Mouse (Mus musculus) embryonic facial prominence, embryonic 13.5 days (tissue): ENCODE results near the gene Crisp4. TPM values are rescaled to one million over a fixed set of nuclear protein-coding genes. Genes with fewer than 3 reads are reported as not detected.

Experiments
- ATAC-seq: fragments of 200-750 bp; cut with Nextera tagmentation; 2 replicates; pipeline ENCODE4 v1.8.0; 2017; ENCODE audit warnings: low read depth; ENCODE audit not compliant: insufficient number of reproducible peaks, insufficient read depth, low FRiP score, low TSS enrichment
- H3K27ac ChIP-seq: fragments of 300-500 bp; sonication (generic); 2 replicates; pipeline ENCODE4 v1.5.1; 2015; ENCODE audit warnings: moderate library complexity, mild to moderate bottlenecking, inconsistent platforms
- H3K27me3 ChIP-seq: fragments of 300-500 bp; sonication (generic); 2 replicates; pipeline ENCODE4 v1.6.1; 2015; ENCODE audit warnings: mild to moderate bottlenecking, inconsistent platforms
- H3K36me3 ChIP-seq: fragments of 300-500 bp; sonication (generic); 2 replicates; pipeline ENCODE4 v1.6.1; 2015; ENCODE audit warnings: mild to moderate bottlenecking, inconsistent platforms
- H3K4me1 ChIP-seq: fragments of 300-500 bp; sonication (generic); 2 replicates; pipeline ENCODE4 v1.6.1; 2015; ENCODE audit warnings: inconsistent platforms
- H3K4me2 ChIP-seq: fragments of 300-500 bp; sonication (generic); 2 replicates; pipeline ENCODE4 v1.6.1; 2015; ENCODE audit warnings: moderate library complexity, mild to moderate bottlenecking, inconsistent platforms
- H3K4me3 ChIP-seq: fragments of 300-500 bp; sonication (generic); 2 replicates; pipeline ENCODE4 v1.5.1; 2015; ENCODE audit warnings: mild to moderate bottlenecking, inconsistent platforms
- H3K9ac ChIP-seq: fragments of 300-500 bp; sonication (generic); 2 replicates; pipeline ENCODE4 v1.6.1; 2015; ENCODE audit warnings: mild to moderate bottlenecking, inconsistent platforms
- H3K9me3 ChIP-seq: fragments of 300-500 bp; sonication (generic); 2 replicates; pipeline ENCODE4 v1.6.1; 2016; ENCODE audit warnings: inconsistent platforms
- WGBS: fragments of 180-500 bp; shearing (Covaris S2); methylation state at CpG from one replicate; pipeline ENCODE4 v1.1.7; 2015; ENCODE audit warnings: mixed read lengths; 5-methylcytosine and 5-hydroxymethylcytosine counted together
- polyA plus RNA-seq: library from polyadenylated mRNA; unstranded; fragments of >200 nt; fragmentation: Nextera tagmentation; extraction: Ambion mirVana; gene quantifications from 2 replicates; pipeline ENCODE4 v1.2.1, GENCODE M21; 2015

The Crisp4 gene
- not detected in 2 replicates for polyA plus RNA-seq

- no peak within 1 kb of the TSS for H3K9ac ChIP-seq
- 71% methylated on average over 3 of the region's 3 CpGs for WGBS
- no peaks in the 10 kb centered on the region for H3K4me1 ChIP-seq
- ATAC-seq: no peak
- no peaks in the 10 kb centered on the region for H3K27me3 ChIP-seq
- no peak within 1 kb of the TSS for H3K27ac ChIP-seq
- no peaks in the 10 kb centered on the region for H3K9me3 ChIP-seq
- no peak within 1 kb of the TSS for H3K4me2 ChIP-seq
- no peaks in the 10 kb centered on the region for H3K36me3 ChIP-seq
- no peak within 1 kb of the TSS for H3K4me3 ChIP-seq
These were observed at the start of gene Crisp4 for GRCm38 (mm10) chr1:18145802-18146201. Gene Crisp4 (minus strand): TSS chr1:18145902.

GRCm38 (mm10) chr1:18191719-18192118, 46.0 kb upstream of the Crisp4 start:
- Histone ChIP-seq H3K27ac (no peak overlapping the region), H3K9ac (no peak overlapping the region), H3K4me2 (no peak overlapping the region), H3K4me1 (no peaks in the 10 kb centered on the region), H3K9me3 (no peaks in the 10 kb centered on the region), H3K36me3 (no peaks in the 10 kb centered on the region), H3K27me3 (no peaks in the 10 kb centered on the region), H3K4me3 (no peak overlapping the region)
- ATAC-seq: no peak
- 50% methylated on average over 4 of the region's 4 CpGs for WGBS

GRCm38 (mm10) chr1:18190714-18191712, 45.3 kb upstream of the Crisp4 start:
- no peaks in the 10 kb centered on the region for H3K9me3 ChIP-seq
- 16% methylated on average over 1 of the region's 1 CpGs for WGBS
- no peak for ATAC-seq
- no peaks in the 10 kb centered on the region for H3K36me3 ChIP-seq
- no peak overlapping the region for H3K9ac ChIP-seq
- no peak overlapping the region for H3K4me2 ChIP-seq
- no peaks in the 10 kb centered on the region for H3K4me1 ChIP-seq
- H3K27me3 ChIP-seq: no peaks in the 10 kb centered on the region
- H3K4me3 ChIP-seq: no peak overlapping the region
- no peak overlapping the region for H3K27ac ChIP-seq

GRCm38 (mm10) chr1:18181167-18181566, 35.5 kb upstream of the Crisp4 start:
- Histone ChIP-seq H3K9ac (no peak overlapping the region), H3K27ac (no peak overlapping the region), H3K4me2 (no peak overlapping the region), H3K4me3 (no peak overlapping the region), H3K27me3 (no peaks in the 10 kb centered on the region), H3K4me1 (no peaks in the 10 kb centered on the region), H3K36me3 (no peaks in the 10 kb centered on the region), H3K9me3 (no peaks in the 10 kb centered on the region)
- 67% methylated on average over 3 of the region's 3 CpGs for WGBS
- ATAC-seq: no peak

GRCm38 (mm10) chr1:18170573-18170972, 24.9 kb upstream of the Crisp4 start:
- H3K9ac ChIP-seq: no peak overlapping the region
- H3K4me1 ChIP-seq: no peaks in the 10 kb centered on the region
- H3K36me3 ChIP-seq: no peaks in the 10 kb centered on the region
- 0 out of 2 replicates have a peak, but pooled peaks cover 2% of the 10 kb centered on the region for H3K9me3 ChIP-seq
- H3K4me3 ChIP-seq: no peak overlapping the region
- ATAC-seq: no peak
- no peak overlapping the region for H3K4me2 ChIP-seq
- H3K27ac ChIP-seq: no peak overlapping the region
- H3K27me3 ChIP-seq: no peaks in the 10 kb centered on the region
- WGBS: 70% methylated on average over 4 of the region's 4 CpGs

GRCm38 (mm10) chr1:18168261-18168660, 22.6 kb upstream of the Crisp4 start:
- no peaks in the 10 kb centered on the region for H3K36me3 ChIP-seq
- no peak for ATAC-seq
- 73% methylated on average over 1 of the region's 1 CpGs for whole genome bisulfite sequencing
- H3K27me3 ChIP-seq: no peaks in the 10 kb centered on the region
- H3K9ac ChIP-seq: no peak overlapping the region
- no peak overlapping the region for H3K4me2 ChIP-seq
- H3K4me3 ChIP-seq: no peak overlapping the region
- H3K9me3 ChIP-seq: 0 out of 2 replicates have a peak, but pooled peaks cover 2% of the 10 kb centered on the region
- no peaks in the 10 kb centered on the region for H3K4me1 ChIP-seq
- H3K27ac ChIP-seq: no peak overlapping the region

GRCm38 (mm10) chr1:18159082-18159481, 13.4 kb upstream of the Crisp4 start:
- ATAC-seq: no peak
- H3K4me1 ChIP-seq: no peaks in the 10 kb centered on the region
- no peak overlapping the region for H3K4me2 ChIP-seq
- H3K9me3 ChIP-seq: no peaks in the 10 kb centered on the region
- H3K4me3 ChIP-seq: no peak overlapping the region
- no peaks in the 10 kb centered on the region for H3K27me3 ChIP-seq
- WGBS: 86% methylated on average over 6 of the region's 6 CpGs
- no peaks in the 10 kb centered on the region for H3K36me3 ChIP-seq
- H3K9ac ChIP-seq: no peak overlapping the region
- H3K27ac ChIP-seq: no peak overlapping the region

- Histone ChIP-seq H3K36me3 (no peaks in the 10 kb centered on the region), H3K4me2 (no peak overlapping the region), H3K4me3 (no peak overlapping the region), H3K9ac (no peak overlapping the region), H3K27me3 (no peaks in the 10 kb centered on the region), H3K4me1 (no peaks in the 10 kb centered on the region), H3K9me3 (no peaks in the 10 kb centered on the region), H3K27ac (no peak overlapping the region)
- ATAC-seq: no peak
These were observed 2.5 kb upstream of the Crisp4 start for GRCm38 (mm10) chr1:18148211-18148610.

GRCm38 (mm10) chr1:18131691-18132090, 14.0 kb downstream of the Crisp4 start:
- H3K4me1 ChIP-seq: no peaks in the 10 kb centered on the region
- no peak for ATAC-seq
- no peaks in the 10 kb centered on the region for H3K27me3 ChIP-seq
- no peak overlapping the region for H3K4me2 ChIP-seq
- no peaks in the 10 kb centered on the region for H3K9me3 ChIP-seq
- WGBS: 55% methylated on average over 4 of the region's 4 CpGs
- no peak overlapping the region for H3K9ac ChIP-seq
- H3K36me3 ChIP-seq: no peaks in the 10 kb centered on the region
- H3K4me3 ChIP-seq: no peak overlapping the region
- H3K27ac ChIP-seq: no peak overlapping the region

GRCm38 (mm10) chr1:18129983-18130382, 15.7 kb downstream of the Crisp4 start:
- no peaks in the 10 kb centered on the region for H3K27me3 ChIP-seq
- H3K4me2 ChIP-seq: no peak overlapping the region
- H3K27ac ChIP-seq: no peak overlapping the region
- H3K4me1 ChIP-seq: no peaks in the 10 kb centered on the region
- H3K9ac ChIP-seq: no peak overlapping the region
- H3K9me3 ChIP-seq: no peaks in the 10 kb centered on the region
- WGBS: 65% methylated on average over 4 of the region's 4 CpGs
- no peak overlapping the region for H3K4me3 ChIP-seq
- H3K36me3 ChIP-seq: no peaks in the 10 kb centered on the region
- no peak for ATAC-seq

- no peaks in the 10 kb centered on the region for H3K36me3 ChIP-seq
- H3K4me3 ChIP-seq: no peak overlapping the region
- no peaks in the 10 kb centered on the region for H3K4me1 ChIP-seq
- 0 out of 2 replicates have a peak overlapping the region, but pooled peaks have one; percentile 24 for H3K4me2 ChIP-seq
- H3K9me3 ChIP-seq: no peaks in the 10 kb centered on the region
- WGBS: 34% methylated on average over 5 of the region's 5 CpGs
- H3K27me3 ChIP-seq: no peaks in the 10 kb centered on the region
- no peak for ATAC-seq
- no peak overlapping the region for H3K9ac ChIP-seq
- H3K27ac ChIP-seq: no peak overlapping the region
These were observed 38.9 kb downstream of the Crisp4 start for GRCm38 (mm10) chr1:18106720-18107355.
